Mouse (Mus musculus) heart, adult 2 months (tissue): ENCODE measurements at regions not wholly inside any gene's neighbourhood (a gene's known extent, or its start where the extent isn't known, plus 50 kb on each side); places are given as distances from the start of the nearest gene placed in this dataset.

Experiments used
- DNase-seq, 2 experiments: peaks; one replicate each; pipeline ENCODE4 v3.0.0; 2021
- H3K27ac ChIP-seq: fragments of 200-600 bp; 2 replicates; pipeline ENCODE4 v1.8.1; 2022
- H3K27me3 ChIP-seq: fragments of 200-500 bp; 2 replicates; pipeline ENCODE4 v1.6.1; 2012; ENCODE audit warnings: mild to moderate bottlenecking, low read length, inconsistent platforms, mixed read lengths; ENCODE audit not compliant: control insufficient read depth, insufficient read depth
- H3K36me3 ChIP-seq: fragments of 200-500 bp; 2 replicates; pipeline ENCODE4 v1.6.1; 2012; ENCODE audit warnings: low read length, inconsistent platforms; ENCODE audit not compliant: control insufficient read depth, insufficient read depth
- H3K4me1 ChIP-seq: fragments of 200-500 bp; 2 replicates; pipeline ENCODE4 v1.6.1; 2011; ENCODE audit warnings: low read length; ENCODE audit not compliant: control insufficient read depth, insufficient read depth
- H3K4me3 ChIP-seq: fragments of 200-600 bp; 2 replicates; pipeline ENCODE4 v1.8.1; 2022
- H3K79me2 ChIP-seq: fragments of 200-500 bp; replicated peaks from 2 replicates; pipeline ENCODE4 v1.6.1; 2012; ENCODE audit warnings: mild to moderate bottlenecking, inconsistent platforms, low read length, moderate library complexity, mixed read lengths; ENCODE audit not compliant: control insufficient read depth, insufficient read depth
- H3K9ac ChIP-seq: fragments of 200-500 bp; 2 replicates; pipeline ENCODE4 v1.6.1; 2012; ENCODE audit warnings: low read depth, mild to moderate bottlenecking, control low read depth, inconsistent platforms, low read length, mixed read lengths
- CTCF ChIP-seq: fragments of 200-600 bp; IDR thresholded peaks from 2 replicates; pipeline ENCODE4 v1.8.1; 2022; ENCODE audit warnings: antibody characterized with exemption, mild to moderate bottlenecking, moderate library complexity
- EP300 ChIP-seq: fragments of 200-500 bp; IDR thresholded peaks from 2 replicates; pipeline ENCODE4 v1.6.1; 2011; ENCODE audit warnings: low read depth, low read length, control low read depth; ENCODE audit not compliant: insufficient read depth
- POLR2A ChIP-seq: fragments of 200-500 bp; IDR thresholded peaks from 2 replicates; pipeline ENCODE4 v1.6.1; 2011; ENCODE audit warnings: mild to moderate bottlenecking, low read depth, low read length, control low read depth; ENCODE audit not compliant: insufficient read depth
- WGBS: fragments of 180-500 bp; shearing (Covaris S2); methylation state at CpG from one replicate; pipeline ENCODE4 v1.1.7; 2018; 5-methylcytosine and 5-hydroxymethylcytosine counted together
- intact Hi-C: fragments of 180-260 bp; cut with DNase I; formaldehyde crosslinking; loops from one replicate; pipeline ENCODE4 v1.15.1; 2025

- Histone ChIP-seq H3K27ac (no peak overlapping the region), H3K36me3 (no peaks in the 10 kb centered on the region), H3K9ac (no peak overlapping the region), H3K4me3 (no peak overlapping the region), H3K79me2 (no peaks in the 10 kb centered on the region), H3K27me3 (no peaks in the 10 kb centered on the region), H3K4me1 (no peaks in the 10 kb centered on the region)
- WGBS, result 62% methylated on average over 9 of the region's 9 CpGs
- DNase-seq, result peak in 1 of 2 experiments; percentile 3
- TF ChIP-seq POLR2A (no peak), EP300 (no peak), CTCF (no peak)
- intact Hi-C loops, result no loop called here
Measured at GRCm38 (mm10) chr16:5829071-5829470, 56.1 kb upstream of the Rbfox1 start.

DNA sequence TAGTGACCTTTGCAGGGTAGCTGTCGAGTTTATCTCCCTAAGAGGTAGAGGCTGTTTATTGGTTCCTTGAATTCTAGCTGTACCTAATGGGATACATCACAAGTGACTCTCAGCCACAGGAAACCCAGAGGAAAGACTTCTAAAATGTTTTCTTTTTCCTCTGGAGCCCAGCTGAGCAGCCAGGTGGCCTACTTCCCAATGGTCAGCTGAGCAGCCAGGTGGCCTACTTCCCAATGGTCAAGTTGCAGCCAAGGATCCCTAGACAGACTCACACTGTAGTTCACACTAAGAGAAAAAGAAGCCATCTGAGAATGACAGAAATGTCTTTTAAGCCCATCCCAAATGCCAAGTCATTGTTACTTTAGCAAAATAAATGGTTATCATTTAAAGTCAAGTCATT, 61.8 kb upstream of the Rbfox1 start:
- no peaks in the 10 kb centered on the region for H3K27me3 ChIP-seq
- 26% methylated on average over 1 of the region's 1 CpGs for WGBS
- TF ChIP-seq CTCF (no peak), EP300 (no peak)
- no peak overlapping the region for H3K9ac ChIP-seq
- no peaks in the 10 kb centered on the region for H3K4me1 ChIP-seq
- no peaks in the 10 kb centered on the region for H3K36me3 ChIP-seq
- H3K79me2 ChIP-seq, result no peaks in the 10 kb centered on the region
- intact Hi-C loops, result no loop called here
- H3K4me3 ChIP-seq, result no peak overlapping the region
- H3K27ac ChIP-seq, result no peak overlapping the region
- no peak for DNase-seq

GRCm38 (mm10) chr16:5817166-5817565, 68.0 kb upstream of the Rbfox1 start:
- TF ChIP-seq POLR2A, result no peak
- no peak for TF ChIP-seq CTCF
- TF ChIP-seq EP300, result no peak

DNA sequence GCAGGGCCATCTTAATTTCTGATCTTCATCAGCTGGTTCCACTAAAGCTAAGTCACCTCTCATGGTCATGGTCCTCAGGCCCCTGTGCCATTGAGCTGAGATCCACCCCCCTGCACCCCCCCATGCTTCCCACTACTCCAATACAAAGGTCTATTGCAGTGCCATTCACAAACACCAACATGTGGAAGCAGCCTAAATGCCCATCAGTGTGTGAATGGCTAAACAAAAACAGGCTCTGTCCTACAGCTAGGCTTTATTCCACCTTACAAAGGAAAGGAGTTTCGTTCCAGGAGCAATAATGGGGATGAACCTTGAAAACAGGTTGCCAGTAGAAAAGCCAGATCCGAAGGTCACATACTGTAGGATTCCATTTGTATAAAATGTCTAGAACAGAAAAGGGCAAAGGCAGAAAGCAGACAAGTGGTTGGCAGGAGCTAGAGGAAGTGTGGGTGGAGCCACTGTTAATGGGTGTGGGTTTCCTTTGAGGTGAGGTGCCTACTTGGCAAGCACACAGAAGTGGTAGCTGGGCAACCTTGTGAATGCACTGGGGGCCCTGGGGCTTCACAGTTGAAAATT, 72.8 kb upstream of the Rbfox1 start:
- Histone ChIP-seq H3K4me1 (no peaks in the 10 kb centered on the region), H3K27ac (no peak overlapping the region), H3K27me3 (no peaks in the 10 kb centered on the region), H3K36me3 (no peaks in the 10 kb centered on the region), H3K9ac (no peak overlapping the region), H3K79me2 (no peaks in the 10 kb centered on the region), H3K4me3 (no peak overlapping the region)
- intact Hi-C loops, result no loop called here
- TF ChIP-seq CTCF (no peak), POLR2A (no peak), EP300 (no peak)
- WGBS, result 83% methylated on average over 2 of the region's 2 CpGs
- no peak for DNase-seq

More at GRCm38 (mm10) chr16:5817166-5817565, 68.0 kb upstream of the Rbfox1 start:
- intact Hi-C loops, result no loop called here
- no peak for DNase-seq
- no peak overlapping the region for H3K9ac ChIP-seq
- H3K4me1 ChIP-seq, result no peaks in the 10 kb centered on the region
- H3K27ac ChIP-seq, result no peak overlapping the region
- H3K79me2 ChIP-seq, result no peaks in the 10 kb centered on the region
- H3K27me3 ChIP-seq, result no peaks in the 10 kb centered on the region
- no peak overlapping the region for H3K4me3 ChIP-seq
- 54% methylated on average over 3 of the region's 3 CpGs for WGBS
- no peaks in the 10 kb centered on the region for H3K36me3 ChIP-seq

GRCm38 (mm10) chr16:5811654-5811992, 73.5 kb upstream of the Rbfox1 start:
- no peak overlapping the region for H3K9ac ChIP-seq
- H3K36me3 ChIP-seq, result no peaks in the 10 kb centered on the region
- H3K27ac ChIP-seq, result no peak overlapping the region
- no peak overlapping the region for H3K4me3 ChIP-seq
- TF ChIP-seq EP300 (no peak), POLR2A (no peak), CTCF (no peak)
- DNase-seq, result no peak
- H3K4me1 ChIP-seq, result no peaks in the 10 kb centered on the region
- intact Hi-C loops, result no loop called here
- H3K79me2 ChIP-seq, result no peaks in the 10 kb centered on the region
- no peaks in the 10 kb centered on the region for H3K27me3 ChIP-seq
- 47% methylated on average over 2 of the region's 2 CpGs for WGBS

- no peaks in the 10 kb centered on the region for H3K79me2 ChIP-seq
- intact Hi-C loops, result no loop called here
- H3K27me3 ChIP-seq, result no peaks in the 10 kb centered on the region
- no peak overlapping the region for H3K27ac ChIP-seq
- no peak overlapping the region for H3K4me3 ChIP-seq
- 45% methylated on average over 10 of the region's 10 CpGs for WGBS
- peak in 1 of 2 experiments; percentile 15 for DNase-seq
- H3K9ac ChIP-seq, result no peak overlapping the region
- H3K4me1 ChIP-seq, result no peaks in the 10 kb centered on the region
- H3K36me3 ChIP-seq, result no peaks in the 10 kb centered on the region
- no peak for TF ChIP-seq CTCF
- TF ChIP-seq EP300, result no peak
- TF ChIP-seq POLR2A, result no peak
Measured at GRCm38 (mm10) chr16:5810986-5811653, 74.0 kb upstream of the Rbfox1 start.
